Mouse (Mus musculus): ENCODE measurements around the gene Aldh3b3. TPM values are rescaled to one million over a fixed set of nuclear protein-coding genes. Genes with fewer than 3 reads are reported as not detected.
"Not testable (repeated sequence)": the region's sequence is repeated elsewhere in the genome, so short reads cannot be mapped to it uniquely, and the experiment has no call there.

Gene Aldh3b3
- total and polyA plus RNA-seq, 2 experiments from 2014 or later = not detected

DNA sequence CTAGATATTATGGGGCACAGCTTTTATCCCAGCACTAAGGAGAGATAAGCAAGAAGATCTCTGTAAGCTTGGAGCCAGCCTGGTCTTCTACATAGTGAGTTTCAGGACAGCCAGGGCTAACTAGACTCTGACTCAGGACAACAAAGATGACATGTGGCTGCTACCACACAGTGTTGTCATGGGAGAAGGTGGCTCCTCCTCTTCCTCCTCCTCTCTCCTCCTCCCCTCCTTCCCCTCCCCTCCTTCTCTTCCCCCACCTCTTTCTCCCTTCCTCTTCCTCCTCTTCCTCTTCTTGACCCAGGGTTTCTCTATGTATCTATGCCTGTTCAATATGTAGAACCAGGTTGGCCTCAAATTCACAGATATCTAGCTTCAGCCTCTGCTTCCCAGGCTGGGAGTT, 7.0 kb upstream of the Aldh3b3 start:
- Histone ChIP-seq H3K36me3 (ENCODE audit: insufficient read depth, low read length) (no peaks in the 10 kb centered on the region), H3K9ac (replicated peaks; ENCODE audit: low read length, poor library complexity, severe bottlenecking) (no peak overlapping the region), H3K4me1 (ENCODE audit: insufficient read depth, low read length) (no peaks in the 10 kb centered on the region), H3K9me3 (ENCODE audit: low read length) (no peaks in the 10 kb centered on the region), H3K27ac (ENCODE audit: low read depth, low read length) (no peak overlapping the region), H3K27me3 (ENCODE audit: insufficient read depth, low read length) (no peaks in the 10 kb centered on the region), H3K4me3 (ENCODE audit: low read depth, low read length) (no peak overlapping the region), H3K4me2 (ENCODE audit: low read depth, low read length, poor library complexity, severe bottlenecking) (no peak overlapping the region)
- DNase-seq (ENCODE audit: low spot score) (no peak), ATAC-seq (ENCODE audit: low FRiP score) (no peak)
- TF ChIP-seq CTCF (IDR thresholded peaks at IDR 0.05) = no peak

DNA sequence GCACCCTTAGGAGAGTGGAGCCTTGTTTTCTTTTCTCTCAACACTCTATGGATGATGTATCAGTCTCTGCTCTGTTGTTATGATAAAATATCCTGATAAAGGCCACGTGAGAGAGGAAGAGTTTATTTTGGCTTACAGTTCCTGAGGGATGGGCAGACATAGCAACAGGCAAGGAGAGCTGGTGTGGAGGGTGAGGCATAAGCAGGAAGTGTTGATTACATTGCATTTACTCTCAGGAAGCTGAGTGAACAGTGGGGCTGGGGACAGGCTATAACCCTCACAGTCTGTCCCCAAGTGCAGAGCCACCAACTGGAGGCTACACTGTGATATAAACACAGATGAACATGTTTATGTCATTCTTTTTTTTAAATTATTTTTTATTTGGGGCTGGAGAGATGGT, 6.3 kb upstream of the Aldh3b3 start:
- H3K4me2 ChIP-seq (ENCODE audit: low read depth, low read length, poor library complexity, severe bottlenecking) = no peak overlapping the region
- TF ChIP-seq CTCF (IDR thresholded peaks at IDR 0.05) = no peak
- no peaks in the 10 kb centered on the region for H3K4me1 ChIP-seq (ENCODE audit: insufficient read depth, low read length)
- H3K27me3 ChIP-seq (ENCODE audit: insufficient read depth, low read length) = no peaks in the 10 kb centered on the region
- no peaks in the 10 kb centered on the region for H3K36me3 ChIP-seq (ENCODE audit: insufficient read depth, low read length)
- no peaks in the 10 kb centered on the region for H3K9me3 ChIP-seq (ENCODE audit: low read length)
- WGBS = 58% methylated on average over 1 of the region's 1 CpGs
- H3K9ac ChIP-seq (replicated peaks; ENCODE audit: low read length, poor library complexity, severe bottlenecking) = no peak overlapping the region
- H3K4me3 ChIP-seq (ENCODE audit: low read depth, low read length) = no peak overlapping the region
- H3K27ac ChIP-seq (ENCODE audit: low read depth, low read length) = no peak overlapping the region
- ATAC-seq (ENCODE audit: low FRiP score) (no peak), DNase-seq (ENCODE audit: low spot score) (no peak)

DNA sequence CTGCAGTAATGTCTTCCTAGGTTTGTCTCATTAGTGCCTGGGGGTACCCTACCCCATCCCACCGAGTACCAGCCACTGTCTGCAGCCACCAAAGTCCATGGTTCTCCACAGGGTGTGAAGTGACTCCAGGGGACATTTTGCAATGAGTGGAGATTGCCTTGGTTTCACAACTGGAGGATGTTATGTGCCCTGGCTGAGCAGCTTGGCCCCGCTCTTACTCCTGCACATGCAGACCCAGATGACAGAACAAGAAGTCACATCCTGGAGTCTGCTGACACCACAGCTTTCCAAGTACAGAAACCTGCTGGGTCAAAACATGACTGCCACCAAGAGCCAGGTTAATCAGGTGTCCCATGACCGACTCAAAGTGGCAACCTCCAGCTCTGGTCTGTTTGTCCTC, 3.4 kb upstream of the Aldh3b3 start:
- no peak for TF ChIP-seq CTCF (IDR thresholded peaks at IDR 0.05)
- no peaks in the 10 kb centered on the region for H3K4me1 ChIP-seq (ENCODE audit: insufficient read depth, low read length)
- DNase-seq (ENCODE audit: low spot score) (no peak), ATAC-seq (ENCODE audit: low FRiP score) (no peak)
- no peak overlapping the region for H3K4me3 ChIP-seq (ENCODE audit: low read depth, low read length)
- no peak overlapping the region for H3K27ac ChIP-seq (ENCODE audit: low read depth, low read length)
- H3K4me2 ChIP-seq (ENCODE audit: low read depth, low read length, poor library complexity, severe bottlenecking) = no peak overlapping the region
- no peak overlapping the region for H3K9ac ChIP-seq (replicated peaks; ENCODE audit: low read length, poor library complexity, severe bottlenecking)
- H3K27me3 ChIP-seq (ENCODE audit: insufficient read depth, low read length) = no peaks in the 10 kb centered on the region
- H3K36me3 ChIP-seq (ENCODE audit: insufficient read depth, low read length) = no peaks in the 10 kb centered on the region
- no peaks in the 10 kb centered on the region for H3K9me3 ChIP-seq (ENCODE audit: low read length)
- WGBS = 79% methylated on average over 3 of the region's 3 CpGs

DNA sequence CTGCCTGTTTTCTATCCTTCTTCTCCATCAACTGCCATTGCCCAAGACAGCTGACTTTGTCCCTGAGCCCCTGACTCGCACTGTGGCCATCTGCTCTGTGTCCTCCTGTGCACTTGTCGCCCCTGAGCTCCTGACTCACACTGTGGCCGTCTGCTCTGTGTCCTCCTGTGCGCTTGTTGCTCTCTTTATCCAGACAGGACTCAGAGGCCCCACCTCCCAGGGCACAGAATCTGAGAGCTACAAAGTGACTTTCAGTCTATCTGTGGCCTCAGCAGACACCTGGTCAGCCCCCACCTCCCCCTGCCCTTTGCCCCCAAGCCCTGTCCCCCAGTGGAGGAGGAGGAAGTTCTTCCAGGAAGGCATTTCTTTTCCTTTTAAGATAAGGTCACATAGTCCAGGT, 2.6 kb upstream of the Aldh3b3 start:
- no peak for TF ChIP-seq CTCF (IDR thresholded peaks at IDR 0.05)
- Histone ChIP-seq H3K9me3 (ENCODE audit: low read length) (no peaks in the 10 kb centered on the region), H3K36me3 (ENCODE audit: insufficient read depth, low read length) (no peaks in the 10 kb centered on the region), H3K4me3 (ENCODE audit: low read depth, low read length) (no peak overlapping the region), H3K27ac (ENCODE audit: low read depth, low read length) (no peak overlapping the region), H3K4me1 (ENCODE audit: insufficient read depth, low read length) (no peaks in the 10 kb centered on the region), H3K27me3 (ENCODE audit: insufficient read depth, low read length) (no peaks in the 10 kb centered on the region), H3K9ac (replicated peaks; ENCODE audit: low read length, poor library complexity, severe bottlenecking) (no peak overlapping the region), H3K4me2 (ENCODE audit: low read depth, low read length, poor library complexity, severe bottlenecking) (no peak overlapping the region)
- no peak for DNase-seq (ENCODE audit: low spot score)
- ATAC-seq (ENCODE audit: low FRiP score) = no peak
- 58% methylated on average over 4 of the region's 4 CpGs for whole genome bisulfite sequencing

DNA sequence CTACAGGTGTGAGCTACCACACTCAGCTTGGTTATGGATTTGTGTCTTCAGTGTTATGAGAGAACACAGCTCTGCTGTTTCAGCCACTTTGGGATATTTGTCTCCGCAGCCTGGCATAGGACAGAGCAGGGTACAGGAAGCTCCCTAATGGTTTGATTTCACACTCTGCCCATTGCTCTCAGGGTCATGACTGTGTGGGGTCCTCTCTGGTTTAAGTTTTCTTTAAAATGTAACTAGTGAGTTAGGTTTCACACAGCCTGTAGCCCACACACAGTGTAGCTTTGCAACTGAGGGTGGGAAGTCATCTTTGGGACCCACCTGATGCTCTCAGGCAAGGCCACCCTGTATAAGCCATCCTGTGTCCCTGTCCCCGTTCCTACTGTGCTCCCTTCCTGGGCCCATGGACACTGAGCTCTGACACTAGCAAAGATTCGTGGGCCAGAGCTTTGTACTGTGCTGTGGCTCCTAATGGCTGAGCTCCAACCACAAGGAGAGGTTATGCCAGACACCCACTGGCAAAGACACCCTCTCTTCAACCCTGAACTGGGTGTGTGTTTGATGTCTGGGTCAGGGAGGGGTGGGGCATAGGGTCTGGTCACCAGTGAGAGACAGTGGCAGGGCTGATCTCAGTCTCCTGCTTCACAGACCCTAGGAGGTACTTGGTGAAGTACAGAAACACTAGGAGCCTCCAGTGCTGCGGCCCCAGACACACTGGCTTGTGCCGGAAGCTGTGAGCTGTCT, 979 bp upstream of the Aldh3b3 start:
- ATAC-seq (ENCODE audit: low FRiP score); H3K27me3 ChIP-seq (ENCODE audit: insufficient read depth, low read length); H3K9ac ChIP-seq (replicated peaks; ENCODE audit: low read length, poor library complexity, severe bottlenecking); H3K4me2 ChIP-seq (ENCODE audit: low read depth, low read length, poor library complexity, severe bottlenecking); H3K27ac ChIP-seq (ENCODE audit: low read depth, low read length); H3K9me3 ChIP-seq (ENCODE audit: low read length); H3K4me1 ChIP-seq (ENCODE audit: insufficient read depth, low read length); DNase-seq (ENCODE audit: low spot score); H3K36me3 ChIP-seq (ENCODE audit: insufficient read depth, low read length); H3K4me3 ChIP-seq (ENCODE audit: low read depth, low read length): not testable (repeated sequence)
- 83% methylated on average over 5 of the region's 5 CpGs for WGBS

DNA sequence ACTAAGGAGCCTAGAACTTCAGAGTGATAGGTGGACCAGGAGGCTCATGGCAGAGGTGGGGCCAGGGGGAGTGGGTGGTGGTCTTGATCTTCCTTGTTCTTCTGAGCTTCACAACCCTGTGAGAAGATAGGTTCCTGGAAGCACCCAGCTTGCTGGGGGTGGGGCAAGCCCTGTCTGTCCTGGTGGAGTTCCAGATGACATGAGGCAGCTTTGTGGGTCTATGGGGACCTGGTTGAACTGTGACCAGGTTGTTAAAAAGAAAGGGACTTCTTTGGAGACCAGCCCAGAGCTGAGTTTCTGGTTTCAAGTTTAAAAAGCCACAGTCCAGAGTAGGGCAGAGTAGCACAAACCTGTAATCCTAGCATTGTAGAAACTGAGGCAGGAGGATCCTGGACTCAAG, 585 bp downstream of the Aldh3b3 start:
- Histone ChIP-seq H3K27me3 (ENCODE audit: insufficient read depth, low read length) (no peaks in the 10 kb centered on the region), H3K27ac (ENCODE audit: low read depth, low read length) (no peak overlapping the region), H3K9ac (replicated peaks; ENCODE audit: low read length, poor library complexity, severe bottlenecking) (no peak overlapping the region), H3K36me3 (ENCODE audit: insufficient read depth, low read length) (no peaks in the 10 kb centered on the region), H3K9me3 (ENCODE audit: low read length) (no peaks in the 10 kb centered on the region), H3K4me3 (ENCODE audit: low read depth, low read length) (no peak overlapping the region), H3K4me1 (ENCODE audit: insufficient read depth, low read length) (no peaks in the 10 kb centered on the region), H3K4me2 (ENCODE audit: low read depth, low read length, poor library complexity, severe bottlenecking) (no peak overlapping the region)
- ATAC-seq (ENCODE audit: low FRiP score) (no peak), DNase-seq (ENCODE audit: low spot score) (no peak)
- no peak for TF ChIP-seq CTCF (IDR thresholded peaks at IDR 0.05)
